Mouse (Mus musculus) erythroblast, embryonic 14.5 days (primary cell): ENCODE data around the gene Syngr3.

Experiments
- GATA1 ChIP-seq: IDR thresholded peaks from 2 replicates; pipeline ENCODE4 v1.6.1; 2012; ENCODE audit warnings: low read length, inconsistent platforms, mixed read lengths
- TAL1 ChIP-seq: IDR thresholded peaks from 3 replicates; pipeline ENCODE4 v1.6.1; 2012; ENCODE audit warnings: low read length, inconsistent platforms, mixed read lengths

- TF ChIP-seq TAL1 = no peak
- no peak for TF ChIP-seq GATA1
These were observed 39.3 kb upstream of the Syngr3 start for GRCm38 (mm10) chr17:24729067-24729466.
